Mouse (Mus musculus) liver, adult 2 months (tissue): ENCODE measurements around the gene Lats2. TPM values are rescaled to one million over a fixed set of nuclear protein-coding genes. Genes with fewer than 3 reads are reported as not detected.
A peak's percentile ranks its signal among the peaks of the same experiment; 100 is the strongest.
"Not testable (repeated sequence)": the region's sequence is repeated elsewhere in the genome, so short reads cannot be mapped to it uniquely, and the experiment has no call there.

Experiments used
- DNase-seq: peaks from one replicate; pipeline ENCODE4 v3.0.0-alpha.2; 2011; ENCODE audit warnings: low read depth, low spot score; ENCODE audit errors: extremely low read depth
- H3K27ac ChIP-seq: fragments of 200-500 bp; replicated peaks from 2 replicates; pipeline ENCODE4 v1.5.1; 2012; ENCODE audit warnings: low read depth, mild to moderate bottlenecking, control low read depth, inconsistent platforms, low read length; ENCODE audit not compliant: insufficient read depth
- H3K27me3 ChIP-seq: fragments of 200-500 bp; 2 replicates; pipeline ENCODE4 v1.6.1; 2012; ENCODE audit warnings: mild to moderate bottlenecking, moderate library complexity, low read length, inconsistent platforms; ENCODE audit not compliant: control insufficient read depth, insufficient read depth
- H3K36me3 ChIP-seq: fragments of 200-500 bp; 2 replicates; pipeline ENCODE4 v1.6.1; 2012; ENCODE audit warnings: low read length, inconsistent platforms; ENCODE audit not compliant: control insufficient read depth, insufficient read depth
- H3K4me1 ChIP-seq: fragments of 200-500 bp; 2 replicates; pipeline ENCODE4 v1.6.1; 2011; ENCODE audit warnings: low read length; ENCODE audit not compliant: control insufficient read depth, insufficient read depth
- H3K4me3 ChIP-seq: fragments of 200-500 bp; 2 replicates; pipeline ENCODE4 v1.5.1; 2011; ENCODE audit warnings: low read depth, mild to moderate bottlenecking, control low read depth, low read length, moderate library complexity; ENCODE audit not compliant: insufficient read depth
- H3K79me2 ChIP-seq: fragments of 200-500 bp; 2 replicates; pipeline ENCODE4 v1.6.1; 2012; ENCODE audit warnings: inconsistent platforms, mild to moderate bottlenecking, low read length, moderate library complexity; ENCODE audit not compliant: control insufficient read depth, insufficient read depth
- H3K9ac ChIP-seq: fragments of 200-500 bp; 2 replicates; pipeline ENCODE4 v1.6.1; 2012; ENCODE audit warnings: low read depth, mild to moderate bottlenecking, control low read depth, inconsistent platforms, low read length
- CTCF ChIP-seq: fragments of 200-500 bp; IDR thresholded peaks from 2 replicates; pipeline ENCODE4 v1.5.1; 2011; ENCODE audit warnings: low read depth, low read length, control low read depth
- POLR2A ChIP-seq: fragments of 200-500 bp; IDR thresholded peaks from 2 replicates; pipeline ENCODE4 v1.6.1; 2011; ENCODE audit warnings: low read length, control low read depth; ENCODE audit not compliant: insufficient read depth; ENCODE audit errors: extremely low read depth
- WGBS: fragments of 180-500 bp; shearing (Covaris S2); methylation state at CpG from one replicate; pipeline ENCODE4 v1.1.7; 2018; 5-methylcytosine and 5-hydroxymethylcytosine counted together
- polyA plus RNA-seq: library from polyadenylated mRNA; depleted of rRNA; stranded (reverse); fragments of >200 nt; gene quantifications from 2 replicates; pipeline ENCODE4 v1.2.3, GENCODE M21; 2012
- total RNA-seq: library from RNA; depleted of rRNA; stranded (reverse); fragments of >200 nt; gene quantifications from 2 replicates; pipeline ENCODE4 v1.2.3, GENCODE M21; 2014

The Lats2 gene
- total and polyA plus RNA-seq, 2 experiments: 8.6 to 8.8 TPM

DNA sequence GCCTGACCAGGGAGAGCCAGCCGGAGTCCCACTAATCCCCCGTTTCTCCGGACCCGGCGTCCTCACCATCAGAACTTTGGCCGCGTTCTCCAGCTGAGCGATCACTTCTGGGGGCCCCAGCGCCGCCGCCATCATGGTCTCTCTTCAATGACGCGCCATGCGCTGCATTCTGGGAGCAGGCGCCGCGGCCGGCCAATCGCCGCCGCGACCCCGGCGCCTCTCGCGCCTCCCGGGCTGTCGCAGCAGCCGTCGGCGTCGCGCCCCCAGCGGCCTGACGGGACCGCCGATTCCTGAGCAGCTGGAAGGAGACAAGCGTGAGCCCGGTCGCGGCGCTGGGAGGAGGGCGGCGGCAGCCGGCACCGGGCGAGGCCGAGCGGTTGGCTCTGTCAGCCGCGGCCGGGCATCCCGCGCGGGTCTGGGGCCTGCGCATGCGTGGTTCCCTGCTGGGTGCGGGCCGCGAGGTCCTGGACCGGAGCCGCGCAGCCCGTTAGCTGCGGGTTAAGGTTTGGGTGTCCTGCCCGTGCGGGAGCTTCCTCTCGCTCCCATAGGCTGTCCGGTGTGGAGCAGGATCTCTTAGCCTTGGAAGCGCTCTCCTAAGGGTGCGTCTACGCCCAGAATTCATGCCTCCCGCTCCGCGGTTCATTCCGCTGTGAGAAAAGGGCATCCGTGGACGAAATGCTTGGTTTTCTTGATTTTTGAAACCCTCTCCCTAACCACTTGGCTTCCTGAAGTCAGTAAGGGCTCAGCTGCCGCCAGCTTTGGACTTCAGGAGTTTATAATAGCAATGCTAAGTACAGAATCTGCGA lies 93.2 kb downstream of the Lats2 start, which contains the start of gene Xpo4:
Xpo4 (minus strand) TSS at position 609 of the 806 bp plus-strand sequence.
- DNase-seq: peak; percentile 64
- Histone ChIP-seq H3K4me1 (no peaks in the 10 kb centered on the region), H3K9ac (peak within 1 kb of the TSS; percentile 82), H3K79me2 (peaks cover 6% of the 10 kb centered on the region; the same call in 1 of the 2 replicates), H3K27ac (peak within 1 kb of the TSS; percentile 40), H3K36me3 (no peaks in the 10 kb centered on the region), H3K27me3 (no peaks in the 10 kb centered on the region), H3K4me3 (peak within 1 kb of the TSS; percentile 86)
- WGBS: under 1% methylated on average over 80 of the region's 80 CpGs
- peak; percentile 29; the same call in 1 of the 2 replicates for TF ChIP-seq POLR2A
- peak; percentile 41; the same call in 1 of the 2 replicates for TF ChIP-seq CTCF

DNA sequence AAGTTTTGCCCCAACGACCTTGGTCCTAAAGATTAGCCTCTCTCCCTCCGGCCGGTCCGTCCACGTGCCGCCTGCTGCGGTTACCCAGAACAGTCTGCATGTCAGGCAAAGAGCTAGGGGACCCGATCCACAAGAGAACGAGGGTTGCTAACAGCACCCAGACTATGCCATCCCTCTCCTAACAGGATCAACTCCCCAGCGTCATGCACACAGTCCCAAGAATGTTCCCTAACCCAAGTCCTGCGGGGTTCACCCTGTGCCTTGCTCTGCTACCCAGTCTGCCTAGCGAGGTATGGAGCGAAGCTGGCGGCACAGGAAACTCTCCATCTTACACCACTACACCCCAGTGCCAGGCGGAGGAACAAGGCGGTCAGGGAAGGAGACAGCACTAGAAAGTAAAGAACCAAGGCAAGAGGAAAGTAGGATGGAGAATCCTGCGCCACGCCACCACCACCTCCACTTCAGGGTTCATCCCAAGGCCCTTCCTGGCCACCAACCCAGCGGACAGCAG lies 93.8 kb downstream of the Lats2 start:
- peaks cover 6% of the 10 kb centered on the region; the same call in 1 of the 2 replicates for H3K79me2 ChIP-seq
- H3K27ac ChIP-seq: peak overlapping the region; percentile 40
- no peaks in the 10 kb centered on the region for H3K27me3 ChIP-seq
- peak overlapping the region; percentile 82 for H3K9ac ChIP-seq
- no peaks in the 10 kb centered on the region for H3K36me3 ChIP-seq
- TF ChIP-seq POLR2A (no peak), CTCF (no peak)
- no peaks in the 10 kb centered on the region for H3K4me1 ChIP-seq
- peak; percentile 52 for DNase-seq
- under 1% methylated on average over 19 of the region's 19 CpGs for WGBS
- H3K4me3 ChIP-seq: peak overlapping the region; percentile 86

DNA sequence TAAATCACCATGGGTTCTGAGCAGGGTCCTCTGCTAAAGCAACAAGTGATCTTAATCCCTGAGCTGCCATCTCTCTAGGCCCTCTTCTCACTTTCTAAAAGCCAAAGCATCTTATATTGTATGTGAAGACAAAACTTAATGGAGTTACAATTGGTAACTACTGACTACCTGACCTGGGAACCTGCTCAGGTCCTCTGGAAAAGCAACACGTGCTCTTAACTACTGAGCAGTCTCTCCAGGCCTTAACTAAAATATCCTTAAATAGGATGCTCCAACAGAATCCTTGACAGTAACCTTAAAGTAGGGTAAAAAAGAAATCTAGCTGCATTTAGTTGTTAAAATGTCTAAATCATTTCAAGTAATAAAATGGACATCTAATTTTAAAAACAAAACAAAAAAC lies 94.6 kb downstream of the Lats2 start:
- H3K79me2 ChIP-seq: peaks cover 6% of the 10 kb centered on the region; the same call in 1 of the 2 replicates
- WGBS: 23% methylated on average over 1 of the region's 1 CpGs
- H3K4me1 ChIP-seq: no peaks in the 10 kb centered on the region
- no peak overlapping the region for H3K27ac ChIP-seq
- H3K36me3 ChIP-seq: no peaks in the 10 kb centered on the region
- no peak overlapping the region; the same call in 1 of the 2 replicates for H3K4me3 ChIP-seq
- no peak for DNase-seq
- TF ChIP-seq CTCF (no peak), POLR2A (no peak)
- no peaks in the 10 kb centered on the region for H3K27me3 ChIP-seq
- no peak overlapping the region for H3K9ac ChIP-seq

DNA sequence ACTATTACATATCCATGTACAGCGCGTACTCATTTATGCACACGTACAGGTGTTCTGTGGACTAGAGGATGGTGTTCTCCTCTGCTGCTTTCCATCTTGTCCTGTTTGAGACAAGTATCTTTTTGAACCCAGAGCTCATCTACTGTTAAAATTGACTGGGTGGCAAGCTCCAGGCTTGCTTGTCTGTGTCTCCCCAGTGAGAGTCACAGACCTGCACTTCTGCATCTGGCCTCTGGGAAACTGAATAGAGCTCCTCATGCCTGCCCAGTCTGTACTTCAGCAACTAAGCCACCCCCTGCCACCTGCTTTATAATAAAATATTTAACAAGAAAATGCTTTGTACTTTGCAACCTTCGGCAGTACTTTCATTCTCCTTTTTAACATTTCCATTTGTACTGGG lies 99.9 kb downstream of the Lats2 start:
- no peak overlapping the region for H3K4me3 ChIP-seq
- WGBS: 98% methylated on average over 4 of the region's 4 CpGs
- H3K27ac ChIP-seq: no peak overlapping the region
- H3K79me2 ChIP-seq: peaks cover 13% of the 10 kb centered on the region; the same call in 1 of the 2 replicates
- no peaks in the 10 kb centered on the region for H3K4me1 ChIP-seq
- no peaks in the 10 kb centered on the region for H3K27me3 ChIP-seq
- no peaks in the 10 kb centered on the region for H3K36me3 ChIP-seq
- DNase-seq: no peak
- no peak overlapping the region for H3K9ac ChIP-seq
- TF ChIP-seq POLR2A (no peak), CTCF (no peak)

- TF ChIP-seq CTCF (no peak), POLR2A (no peak)
- Histone ChIP-seq H3K4me1 (no peaks in the 10 kb centered on the region), H3K27ac (no peak overlapping the region), H3K79me2 (peaks cover 15% of the 10 kb centered on the region; the same call in 1 of the 2 replicates), H3K27me3 (no peaks in the 10 kb centered on the region), H3K36me3 (no peaks in the 10 kb centered on the region), H3K9ac (no peak overlapping the region), H3K4me3 (no peak overlapping the region)
- 100% methylated on average over 2 of the region's 2 CpGs for WGBS
- no peak for DNase-seq
These were observed 100.7 kb downstream of the Lats2 start for GRCm38 (mm10) chr14:57657500-57657899.

GRCm38 (mm10) chr14:57656519-57656918 lies 101.7 kb downstream of the Lats2 start:
- H3K4me1 ChIP-seq, H3K9ac ChIP-seq, DNase-seq, H3K27me3 ChIP-seq, H3K27ac ChIP-seq, H3K4me3 ChIP-seq, H3K36me3 ChIP-seq: not testable (repeated sequence)
- H3K79me2 ChIP-seq: peaks cover 12% of the 10 kb centered on the region; the same call in 1 of the 2 replicates
- WGBS: 97% methylated on average over 3 of the region's 3 CpGs
